Mouse (Mus musculus): Measurements from ENCODE around the gene Tbc1d9b.

GRCm38 (mm10) chr11:50215633-50216032 lies 84.4 kb downstream of the Tbc1d9b start:
- TF ChIP-seq EP300 (IDR thresholded peaks at IDR 0.05; ENCODE audit: low read depth): no peak
- no peak for TF ChIP-seq CTCF (IDR thresholded peaks at IDR 0.05; ENCODE audit: low read depth)

Data from liver, postnatal 0 days (tissue).